Mouse (Mus musculus): ENCODE data around the gene Nckap5.

DNA sequence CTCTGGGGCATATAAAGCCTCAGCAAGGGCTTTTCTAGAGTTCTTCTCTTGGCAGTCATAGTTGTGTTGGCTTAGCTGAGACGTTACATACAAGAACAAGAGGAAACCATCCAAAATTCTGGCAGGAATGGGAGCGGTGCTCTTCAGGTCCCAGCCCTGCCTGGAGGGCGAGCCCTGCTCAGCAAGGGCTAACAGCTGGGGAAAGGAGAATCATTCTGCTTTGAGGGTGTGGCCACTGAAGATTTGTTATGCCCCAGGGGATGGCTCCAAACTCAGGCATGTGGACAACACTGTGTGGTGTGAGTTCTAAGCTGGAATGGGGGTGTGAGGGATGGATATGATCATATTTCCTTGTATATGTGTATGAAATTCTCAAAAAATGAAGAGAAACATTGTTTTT lies 779.1 kb downstream of the Nckap5 start:
- TF ChIP-seq MAFK (IDR thresholded peaks at IDR 0.05; ENCODE audit: insufficient read depth, low read depth, low read length) (no peak), ZNF384 (IDR thresholded peaks at IDR 0.05; ENCODE audit: low read depth, low read length) (no peak), CHD2 (IDR thresholded peaks at IDR 0.05; ENCODE audit: low read depth, low read length) (no peak), ZC3H11A (IDR thresholded peaks at IDR 0.05; ENCODE audit: borderline replicate concordance, low read depth, low read length) (no peak)

All from ES-E14 (cell line).